Mouse (Mus musculus) CH12.LX (cell line): Measurements from ENCODE around the gene Ica1l. TPM values are rescaled to one million over a fixed set of nuclear protein-coding genes. Genes with fewer than 3 reads are reported as not detected.

ENCODE experiments used
- polyA plus RNA-seq: library from polyadenylated mRNA; unstranded; fragments of >175 nt; gene quantifications from 2 replicates; pipeline ENCODE4 v1.2.1, GENCODE M21; 2012; ENCODE audit warnings: low read depth; ENCODE audit not compliant: insufficient read length
- total RNA-seq, 2 experiments: library from RNA; depleted of rRNA; stranded (reverse); fragments of 300-350 nt in 1 of 2; fragments of >200 nt in 1 of 2; gene quantifications; 2 replicates each; pipeline ENCODE4 v1.2.3; 2012 to 2014

Gene Ica1l
- total and polyA plus RNA-seq, 3 experiments: 2.2 to 6.0 (median 5.0) TPM

Other genes with a start within 250 kb of the Ica1l start
- gene Fam117b, start 130.2 kb downstream of the Ica1l start, total RNA-seq (2012; rRNA removed): 5.7 and 6.4 TPM in 2 replicates
- gene Fam117b, start 130.2 kb downstream of the Ica1l start, total RNA-seq (2014; rRNA removed): 8.9 and 11.4 TPM in 2 replicates
- 8.1 and 8.8 TPM in 2 replicates for gene Fam117b, start 130.2 kb downstream of the Ica1l start, polyA plus RNA-seq
- gene Carf, start 55.1 kb upstream of the Ica1l start, total RNA-seq (2012; rRNA removed): 2.2 and 3.3 TPM in 2 replicates
- 3.2 TPM in 2 replicates for gene Carf, start 55.1 kb upstream of the Ica1l start, total RNA-seq (2014; rRNA removed)
- 2.1 and 3.0 TPM in 2 replicates for gene Carf, start 55.1 kb upstream of the Ica1l start, polyA plus RNA-seq
- gene Wdr12, start 55.5 kb upstream of the Ica1l start, total RNA-seq (2012; rRNA removed): 58.7 and 76.9 TPM in 2 replicates
- 107 and 116 TPM in 2 replicates for gene Wdr12, start 55.5 kb upstream of the Ica1l start, total RNA-seq (2014; rRNA removed)
- 97.4 and 112 TPM in 2 replicates for gene Wdr12, start 55.5 kb upstream of the Ica1l start, polyA plus RNA-seq
- 2.0 and 2.5 TPM in 2 replicates for gene Nbeal1, start 137.4 kb upstream of the Ica1l start, total RNA-seq (2012; rRNA removed)
- 0.47 and 0.61 TPM in 2 replicates for gene Nbeal1, start 137.4 kb upstream of the Ica1l start, total RNA-seq (2014; rRNA removed)
- gene Nbeal1, start 137.4 kb upstream of the Ica1l start, polyA plus RNA-seq: 0.33 and 0.50 TPM in 2 replicates